Mouse (Mus musculus): Measurements from ENCODE around the gene Olfr64. TPM values are rescaled to one million over a fixed set of nuclear protein-coding genes. Genes with fewer than 3 reads are reported as not detected.
A peak's percentile ranks its signal among the peaks of the same experiment; 100 is the strongest.

Gene Olfr64
- polyA plus RNA-seq, 1 experiment from 2014 or later = not detected

- no peak overlapping the region for H3K4me2 ChIP-seq (ENCODE audit: low read depth, severe bottlenecking)
- DNase-seq (ENCODE audit: low spot score) (no peak), ATAC-seq (ENCODE audit: insufficient number of reproducible peaks, low FRiP score, low TSS enrichment, low read depth) (no peak)
- no peak overlapping the region for H3K27ac ChIP-seq (replicated peaks; ENCODE audit: low read depth, low read length)
- no peaks in the 10 kb centered on the region for H3K9me3 ChIP-seq (ENCODE audit: control insufficient read depth, low read length)
- H3K4me3 ChIP-seq (ENCODE audit: low read depth, low read length) = no peak overlapping the region
- no peaks in the 10 kb centered on the region for H3K4me1 ChIP-seq (ENCODE audit: control insufficient read depth, insufficient read depth, low read length)
- H3K9ac ChIP-seq (ENCODE audit: low read length) = no peak overlapping the region
- WGBS = 88% methylated on average over 2 of the region's 2 CpGs
- H3K36me3 ChIP-seq (ENCODE audit: control insufficient read depth, insufficient read depth, low read length) = no peaks in the 10 kb centered on the region
- H3K27me3 ChIP-seq (ENCODE audit: control insufficient read depth, insufficient read depth, low read length) = no peaks in the 10 kb centered on the region
Measured at GRCm38 (mm10) chr7:103877093-103877492, 17.2 kb downstream of the Olfr64 start.

- no peak for DNase-seq (ENCODE audit: low spot score)
- H3K4me2 ChIP-seq (ENCODE audit: low read depth, severe bottlenecking) = no peak overlapping the region
- 46% methylated on average over 5 of the region's 5 CpGs for WGBS
Measured at GRCm38 (mm10) chr7:103874451-103874850, 19.8 kb downstream of the Olfr64 start.

GRCm38 (mm10) chr7:103873064-103873463 lies 21.2 kb downstream of the Olfr64 start:
- no peak for ATAC-seq (ENCODE audit: insufficient number of reproducible peaks, low FRiP score, low TSS enrichment, low read depth)
- Histone ChIP-seq H3K4me1 (ENCODE audit: control insufficient read depth, insufficient read depth, low read length) (no peaks in the 10 kb centered on the region), H3K4me3 (ENCODE audit: low read depth, low read length) (no peak overlapping the region), H3K4me2 (ENCODE audit: low read depth, severe bottlenecking) (no peak overlapping the region), H3K27me3 (ENCODE audit: control insufficient read depth, insufficient read depth, low read length) (no peaks in the 10 kb centered on the region), H3K36me3 (ENCODE audit: control insufficient read depth, insufficient read depth, low read length) (no peaks in the 10 kb centered on the region), H3K9me3 (ENCODE audit: control insufficient read depth, low read length) (no peaks in the 10 kb centered on the region), H3K9ac (ENCODE audit: low read length) (no peak overlapping the region), H3K27ac (replicated peaks; ENCODE audit: low read depth, low read length) (no peak overlapping the region)
- DNase-seq (ENCODE audit: low spot score) = no peak
- WGBS = 15% methylated on average over 1 of the region's 1 CpGs

More at GRCm38 (mm10) chr7:103874451-103874850, 19.8 kb downstream of the Olfr64 start:
- no peak overlapping the region for H3K4me3 ChIP-seq (ENCODE audit: low read depth, low read length)
- H3K36me3 ChIP-seq (ENCODE audit: control insufficient read depth, insufficient read depth, low read length) = no peaks in the 10 kb centered on the region
- no peak for ATAC-seq (ENCODE audit: insufficient number of reproducible peaks, low FRiP score, low TSS enrichment, low read depth)
- H3K4me1 ChIP-seq (ENCODE audit: control insufficient read depth, insufficient read depth, low read length) = no peaks in the 10 kb centered on the region
- no peak overlapping the region for H3K9ac ChIP-seq (ENCODE audit: low read length)
- no peaks in the 10 kb centered on the region for H3K27me3 ChIP-seq (ENCODE audit: control insufficient read depth, insufficient read depth, low read length)
- H3K9me3 ChIP-seq (ENCODE audit: control insufficient read depth, low read length) = no peaks in the 10 kb centered on the region
- H3K27ac ChIP-seq (replicated peaks; ENCODE audit: low read depth, low read length) = no peak overlapping the region

- ATAC-seq (ENCODE audit: insufficient number of reproducible peaks, low FRiP score, low TSS enrichment, low read depth) (0 out of 2 replicates have a peak, but pooled peaks have one; percentile 31), DNase-seq (ENCODE audit: low spot score) (no peak)
- Histone ChIP-seq H3K9ac (ENCODE audit: low read length) (no peak overlapping the region), H3K4me1 (ENCODE audit: control insufficient read depth, insufficient read depth, low read length) (no peaks in the 10 kb centered on the region), H3K27ac (replicated peaks; ENCODE audit: low read depth, low read length) (no peak overlapping the region), H3K4me3 (ENCODE audit: low read depth, low read length) (no peak overlapping the region), H3K4me2 (ENCODE audit: low read depth, severe bottlenecking) (no peak overlapping the region), H3K9me3 (ENCODE audit: control insufficient read depth, low read length) (no peaks in the 10 kb centered on the region), H3K36me3 (ENCODE audit: control insufficient read depth, insufficient read depth, low read length) (no peaks in the 10 kb centered on the region), H3K27me3 (ENCODE audit: control insufficient read depth, insufficient read depth, low read length) (no peaks in the 10 kb centered on the region)
Measured at GRCm38 (mm10) chr7:103870667-103871066, 23.6 kb downstream of the Olfr64 start.

GRCm38 (mm10) chr7:103865716-103866115 lies 28.6 kb downstream of the Olfr64 start:
- Histone ChIP-seq H3K9me3 (ENCODE audit: control insufficient read depth, low read length) (no peaks in the 10 kb centered on the region), H3K9ac (ENCODE audit: low read length) (no peak overlapping the region), H3K36me3 (ENCODE audit: control insufficient read depth, insufficient read depth, low read length) (no peaks in the 10 kb centered on the region), H3K27ac (replicated peaks; ENCODE audit: low read depth, low read length) (no peak overlapping the region), H3K4me2 (ENCODE audit: low read depth, severe bottlenecking) (no peak overlapping the region), H3K4me1 (ENCODE audit: control insufficient read depth, insufficient read depth, low read length) (no peaks in the 10 kb centered on the region), H3K4me3 (ENCODE audit: low read depth, low read length) (no peak overlapping the region), H3K27me3 (ENCODE audit: control insufficient read depth, insufficient read depth, low read length) (no peaks in the 10 kb centered on the region)
- ATAC-seq (ENCODE audit: insufficient number of reproducible peaks, low FRiP score, low TSS enrichment, low read depth) = no peak
- DNase-seq (ENCODE audit: low spot score) = no peak

- Histone ChIP-seq H3K36me3 (ENCODE audit: control insufficient read depth, insufficient read depth, low read length) (no peaks in the 10 kb centered on the region), H3K27ac (replicated peaks; ENCODE audit: low read depth, low read length) (no peak overlapping the region), H3K4me3 (ENCODE audit: low read depth, low read length) (no peak overlapping the region), H3K4me1 (ENCODE audit: control insufficient read depth, insufficient read depth, low read length) (no peaks in the 10 kb centered on the region), H3K9me3 (ENCODE audit: control insufficient read depth, low read length) (no peaks in the 10 kb centered on the region), H3K9ac (ENCODE audit: low read length) (no peak overlapping the region), H3K4me2 (ENCODE audit: low read depth, severe bottlenecking) (no peak overlapping the region), H3K27me3 (ENCODE audit: control insufficient read depth, insufficient read depth, low read length) (no peaks in the 10 kb centered on the region)
- 92% methylated on average over 3 of the region's 3 CpGs for WGBS
- ATAC-seq (ENCODE audit: insufficient number of reproducible peaks, low FRiP score, low TSS enrichment, low read depth) = no peak
- no peak for DNase-seq (ENCODE audit: low spot score)
Measured at GRCm38 (mm10) chr7:103861531-103861930, 32.8 kb downstream of the Olfr64 start.

GRCm38 (mm10) chr7:103860855-103861254 lies 33.4 kb downstream of the Olfr64 start:
- Histone ChIP-seq H3K27ac (replicated peaks; ENCODE audit: low read depth, low read length) (no peak overlapping the region), H3K9ac (ENCODE audit: low read length) (no peak overlapping the region), H3K36me3 (ENCODE audit: control insufficient read depth, insufficient read depth, low read length) (no peaks in the 10 kb centered on the region), H3K4me2 (ENCODE audit: low read depth, severe bottlenecking) (no peak overlapping the region), H3K27me3 (ENCODE audit: control insufficient read depth, insufficient read depth, low read length) (no peaks in the 10 kb centered on the region), H3K4me1 (ENCODE audit: control insufficient read depth, insufficient read depth, low read length) (no peaks in the 10 kb centered on the region), H3K9me3 (ENCODE audit: control insufficient read depth, low read length) (no peaks in the 10 kb centered on the region), H3K4me3 (ENCODE audit: low read depth, low read length) (no peak overlapping the region)
- DNase-seq (ENCODE audit: low spot score) (peak; percentile 30), ATAC-seq (ENCODE audit: insufficient number of reproducible peaks, low FRiP score, low TSS enrichment, low read depth) (no peak)
- 59% methylated on average over 1 of the region's 1 CpGs for WGBS

GRCm38 (mm10) chr7:103859076-103859475 lies 35.2 kb downstream of the Olfr64 start:
- no peak overlapping the region for H3K9ac ChIP-seq (ENCODE audit: low read length)
- no peaks in the 10 kb centered on the region for H3K4me1 ChIP-seq (ENCODE audit: control insufficient read depth, insufficient read depth, low read length)
- H3K27ac ChIP-seq (replicated peaks; ENCODE audit: low read depth, low read length) = no peak overlapping the region
- 73% methylated on average over 2 of the region's 2 CpGs for WGBS
- no peaks in the 10 kb centered on the region for H3K27me3 ChIP-seq (ENCODE audit: control insufficient read depth, insufficient read depth, low read length)
- H3K4me3 ChIP-seq (ENCODE audit: low read depth, low read length) = no peak overlapping the region
- H3K4me2 ChIP-seq (ENCODE audit: low read depth, severe bottlenecking) = no peak overlapping the region
- no peaks in the 10 kb centered on the region for H3K36me3 ChIP-seq (ENCODE audit: control insufficient read depth, insufficient read depth, low read length)
- no peaks in the 10 kb centered on the region for H3K9me3 ChIP-seq (ENCODE audit: control insufficient read depth, low read length)
- no peak for ATAC-seq (ENCODE audit: insufficient number of reproducible peaks, low FRiP score, low TSS enrichment, low read depth)
- DNase-seq (ENCODE audit: low spot score) = no peak

- Histone ChIP-seq H3K4me2 (ENCODE audit: low read depth, severe bottlenecking) (no peak overlapping the region), H3K36me3 (ENCODE audit: control insufficient read depth, insufficient read depth, low read length) (no peaks in the 10 kb centered on the region), H3K4me1 (ENCODE audit: control insufficient read depth, insufficient read depth, low read length) (no peaks in the 10 kb centered on the region), H3K4me3 (ENCODE audit: low read depth, low read length) (no peak overlapping the region), H3K9me3 (ENCODE audit: control insufficient read depth, low read length) (no peaks in the 10 kb centered on the region), H3K27ac (replicated peaks; ENCODE audit: low read depth, low read length) (no peak overlapping the region), H3K27me3 (ENCODE audit: control insufficient read depth, insufficient read depth, low read length) (no peaks in the 10 kb centered on the region), H3K9ac (ENCODE audit: low read length) (no peak overlapping the region)
- no peak for ATAC-seq (ENCODE audit: insufficient number of reproducible peaks, low FRiP score, low TSS enrichment, low read depth)
- WGBS = 79% methylated on average over 1 of the region's 1 CpGs
- DNase-seq (ENCODE audit: low spot score) = no peak
Measured at GRCm38 (mm10) chr7:103854669-103855068, 39.6 kb downstream of the Olfr64 start.
